Mouse (Mus musculus) ovary, postnatal 10 days (tissue): ENCODE results near the gene Sema5b.

Experiments
- DNase-seq: peaks from one replicate; pipeline ENCODE4 v3.0.0; 2022; ENCODE audit warnings: low spot score

Sema5b gene

GRCm38 (mm10) chr16:35704796-35705195, 163.9 kb downstream of the Sema5b start:
- DNase-seq: no peak

- DNase-seq: no peak
These were observed 166.1 kb downstream of the Sema5b start for GRCm38 (mm10) chr16:35707004-35707403.

GRCm38 (mm10) chr16:35711004-35711403, 170.1 kb downstream of the Sema5b start:
- DNase-seq: no peak

- no peak for DNase-seq
These were observed 172.7 kb downstream of the Sema5b start for GRCm38 (mm10) chr16:35713606-35714005.
